Mouse (Mus musculus) cerebellum, adult 11 months (tissue): ENCODE data around the gene Alox12e.

Experiments used
- DNase-seq: peaks from one replicate; pipeline ENCODE4 v3.0.0; 2022

The Alox12e gene

GRCm38 (mm10) chr11:70284757-70285156, 37.7 kb downstream of the Alox12e start:
- no peak for DNase-seq

- DNase-seq = no peak
These were observed 38.8 kb downstream of the Alox12e start for GRCm38 (mm10) chr11:70283666-70284065.

- no peak for DNase-seq
These were observed 42.0 kb downstream of the Alox12e start for GRCm38 (mm10) chr11:70280441-70280840.

GRCm38 (mm10) chr11:70278961-70279360, 43.5 kb downstream of the Alox12e start:
- DNase-seq = no peak

GRCm38 (mm10) chr11:70271641-70272040, 50.8 kb downstream of the Alox12e start:
- DNase-seq = no peak

- no peak for DNase-seq
These were observed 56.0 kb downstream of the Alox12e start for GRCm38 (mm10) chr11:70266405-70266804.

GRCm38 (mm10) chr11:70265819-70266218, 56.6 kb downstream of the Alox12e start:
- no peak for DNase-seq
